Mouse (Mus musculus): ENCODE results near the gene Sspn. TPM values are rescaled to one million over a fixed set of nuclear protein-coding genes. Genes with fewer than 3 reads are reported as not detected.

Gene Sspn
- polyA plus RNA-seq, 1 experiment from 2014 or later = 19.1 TPM

DNA sequence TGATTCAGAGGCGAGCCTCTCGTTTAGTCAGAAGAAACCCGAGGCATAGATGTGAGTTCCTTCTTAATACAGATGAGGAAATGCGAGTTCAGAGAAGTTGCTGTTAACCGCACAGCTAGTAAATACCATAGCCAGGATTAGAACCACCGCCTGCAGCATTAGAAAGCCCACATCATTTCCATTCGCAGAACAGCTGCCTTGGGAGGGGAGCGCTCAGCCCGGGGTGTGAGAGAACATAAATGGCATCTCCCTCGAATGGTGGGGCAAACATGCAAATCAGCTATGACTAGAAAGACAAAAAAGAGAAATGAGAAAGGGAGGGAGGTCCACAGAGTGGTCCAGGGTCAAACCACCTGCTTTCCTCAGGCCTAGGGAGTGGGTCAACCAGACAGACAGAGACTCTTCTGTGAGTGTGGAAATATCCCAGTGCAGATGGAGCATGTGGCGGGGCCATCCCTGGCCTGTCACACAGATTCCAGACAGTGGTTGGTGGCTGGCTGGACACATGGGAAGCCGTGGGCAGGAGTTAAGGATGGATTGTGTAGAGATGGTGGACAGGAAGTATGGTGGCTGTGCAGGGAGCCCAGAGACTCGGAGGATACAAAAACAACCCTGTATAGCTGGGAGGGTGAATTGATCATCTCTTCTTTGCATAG, 37.9 kb upstream of the Sspn start:
- DNase-seq (ENCODE audit: low spot score) (no peak), ATAC-seq (ENCODE audit: low read depth) (no peak)
- H3K27me3 ChIP-seq (replicated peaks; ENCODE audit: control insufficient read depth, insufficient read depth, low read length) = no peaks in the 10 kb centered on the region
- no peak overlapping the region for H3K27ac ChIP-seq (replicated peaks; ENCODE audit: low read depth, low read length)
- H3K4me3 ChIP-seq (ENCODE audit: low read depth, low read length) = no peak overlapping the region
- H3K9me3 ChIP-seq (ENCODE audit: control insufficient read depth, low read length) = no peaks in the 10 kb centered on the region
- no peak overlapping the region for H3K4me2 ChIP-seq (ENCODE audit: low read depth, low read length)
- no peaks in the 10 kb centered on the region for H3K36me3 ChIP-seq (ENCODE audit: control insufficient read depth, insufficient read depth, low read length)
- H3K9ac ChIP-seq (ENCODE audit: low read depth, low read length) = no peak overlapping the region
- no peaks in the 10 kb centered on the region for H3K4me1 ChIP-seq (ENCODE audit: control insufficient read depth, insufficient read depth, low read length)
- 78% methylated on average over 13 of the region's 13 CpGs for WGBS

DNA sequence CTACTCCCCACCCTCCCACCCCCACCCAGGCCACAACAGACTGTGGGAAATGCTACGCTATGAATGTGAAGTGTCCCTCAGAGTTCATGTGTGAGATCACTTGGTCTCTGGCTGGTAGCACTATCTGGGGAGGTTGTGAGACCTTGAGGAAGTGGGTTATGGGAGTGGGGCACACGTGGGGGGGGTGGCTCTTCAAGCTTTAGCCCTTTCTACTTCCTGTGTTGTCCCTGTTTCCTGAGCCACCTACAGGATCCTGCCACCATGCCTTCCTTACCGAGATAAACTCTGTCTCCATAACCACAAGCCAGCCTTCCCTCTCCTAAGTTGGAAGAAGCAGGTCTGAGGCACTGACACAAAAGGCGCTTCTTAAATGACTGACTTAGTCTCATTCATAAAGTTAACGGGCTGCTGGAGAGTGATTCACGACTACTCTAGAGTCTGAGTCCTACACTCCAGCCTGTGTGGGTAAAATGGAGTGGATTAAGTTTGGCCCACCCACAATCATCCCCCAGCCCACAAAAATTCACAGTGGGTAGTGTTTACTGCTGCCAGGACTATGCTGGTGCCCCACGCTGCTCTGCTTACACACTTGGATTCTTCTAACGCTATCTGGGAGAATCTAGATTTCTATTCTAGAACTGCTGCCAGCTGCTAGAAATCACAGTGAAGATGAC, 36.6 kb upstream of the Sspn start:
- DNase-seq (ENCODE audit: low spot score) = no peak
- H3K4me2 ChIP-seq (ENCODE audit: low read depth, low read length) = no peak overlapping the region
- H3K27me3 ChIP-seq (replicated peaks; ENCODE audit: control insufficient read depth, insufficient read depth, low read length) = no peaks in the 10 kb centered on the region
- no peaks in the 10 kb centered on the region for H3K4me1 ChIP-seq (ENCODE audit: control insufficient read depth, insufficient read depth, low read length)
- 71% methylated on average over 8 of the region's 8 CpGs for WGBS
- H3K36me3 ChIP-seq (ENCODE audit: control insufficient read depth, insufficient read depth, low read length) = no peaks in the 10 kb centered on the region
- H3K27ac ChIP-seq (replicated peaks; ENCODE audit: low read depth, low read length) = no peak overlapping the region
- H3K9ac ChIP-seq (ENCODE audit: low read depth, low read length) = no peak overlapping the region
- no peak overlapping the region for H3K4me3 ChIP-seq (ENCODE audit: low read depth, low read length)
- ATAC-seq (ENCODE audit: low read depth) = no peak
- no peaks in the 10 kb centered on the region for H3K9me3 ChIP-seq (ENCODE audit: control insufficient read depth, low read length)

DNA sequence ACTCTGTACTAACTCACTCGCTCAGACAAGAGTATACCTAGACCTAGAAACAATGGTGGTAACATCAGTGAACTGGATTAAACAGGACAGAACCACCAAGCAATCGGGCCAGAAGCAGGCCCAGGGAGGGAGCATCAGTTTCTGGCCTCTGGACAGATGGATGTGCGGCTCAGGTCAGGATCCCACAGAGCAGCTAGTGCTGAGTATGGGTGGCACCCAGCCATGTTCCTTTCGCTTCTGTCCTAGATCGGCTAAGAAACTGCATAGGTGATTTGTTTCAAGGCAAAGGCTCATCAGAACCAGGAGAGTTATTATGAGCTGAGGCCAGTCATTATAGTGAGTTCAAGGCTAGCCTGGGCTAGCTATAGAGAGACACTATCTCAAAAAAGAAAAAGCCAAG, 27.3 kb upstream of the Sspn start:
- no peak overlapping the region for H3K27ac ChIP-seq (replicated peaks; ENCODE audit: low read depth, low read length)
- H3K9ac ChIP-seq (ENCODE audit: low read depth, low read length) = no peak overlapping the region
- no peak for ATAC-seq (ENCODE audit: low read depth)
- DNase-seq (ENCODE audit: low spot score) = no peak
- H3K4me2 ChIP-seq (ENCODE audit: low read depth, low read length) = no peak overlapping the region
- no peaks in the 10 kb centered on the region for H3K9me3 ChIP-seq (ENCODE audit: control insufficient read depth, low read length)
- WGBS = 97% methylated on average over 5 of the region's 5 CpGs
- no peaks in the 10 kb centered on the region for H3K4me1 ChIP-seq (ENCODE audit: control insufficient read depth, insufficient read depth, low read length)
- no peaks in the 10 kb centered on the region for H3K36me3 ChIP-seq (ENCODE audit: control insufficient read depth, insufficient read depth, low read length)
- H3K4me3 ChIP-seq (ENCODE audit: low read depth, low read length) = no peak overlapping the region
- H3K27me3 ChIP-seq (replicated peaks; ENCODE audit: control insufficient read depth, insufficient read depth, low read length) = no peaks in the 10 kb centered on the region

DNA sequence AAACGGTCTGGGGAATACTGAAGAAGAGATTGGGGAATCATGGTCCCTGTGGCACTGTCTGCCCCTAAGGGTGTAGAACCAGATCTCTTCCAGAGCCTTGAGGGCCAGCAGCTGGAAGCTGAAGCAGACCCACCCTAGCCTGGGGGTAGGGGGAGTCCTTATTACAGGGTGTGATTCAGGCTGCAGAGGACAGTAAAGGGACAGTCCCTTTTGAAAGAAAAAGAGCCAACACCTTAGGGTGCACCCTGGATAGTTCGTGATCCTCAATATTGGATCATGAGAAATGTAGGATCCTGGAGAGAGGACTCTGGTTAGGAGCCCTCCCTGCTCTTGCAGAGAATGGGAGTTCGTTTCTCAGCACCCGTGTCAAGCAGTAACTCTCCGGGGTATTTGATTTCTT, 26.8 kb upstream of the Sspn start:
- no peak overlapping the region for H3K9ac ChIP-seq (ENCODE audit: low read depth, low read length)
- H3K36me3 ChIP-seq (ENCODE audit: control insufficient read depth, insufficient read depth, low read length) = no peaks in the 10 kb centered on the region
- ATAC-seq (ENCODE audit: low read depth) (no peak), DNase-seq (ENCODE audit: low spot score) (no peak)
- H3K27ac ChIP-seq (replicated peaks; ENCODE audit: low read depth, low read length) = no peak overlapping the region
- no peak overlapping the region for H3K4me3 ChIP-seq (ENCODE audit: low read depth, low read length)
- H3K9me3 ChIP-seq (ENCODE audit: control insufficient read depth, low read length) = no peaks in the 10 kb centered on the region
- no peaks in the 10 kb centered on the region for H3K4me1 ChIP-seq (ENCODE audit: control insufficient read depth, insufficient read depth, low read length)
- H3K4me2 ChIP-seq (ENCODE audit: low read depth, low read length) = no peak overlapping the region
- no peaks in the 10 kb centered on the region for H3K27me3 ChIP-seq (replicated peaks; ENCODE audit: control insufficient read depth, insufficient read depth, low read length)
- 68% methylated on average over 5 of the region's 5 CpGs for WGBS

DNA sequence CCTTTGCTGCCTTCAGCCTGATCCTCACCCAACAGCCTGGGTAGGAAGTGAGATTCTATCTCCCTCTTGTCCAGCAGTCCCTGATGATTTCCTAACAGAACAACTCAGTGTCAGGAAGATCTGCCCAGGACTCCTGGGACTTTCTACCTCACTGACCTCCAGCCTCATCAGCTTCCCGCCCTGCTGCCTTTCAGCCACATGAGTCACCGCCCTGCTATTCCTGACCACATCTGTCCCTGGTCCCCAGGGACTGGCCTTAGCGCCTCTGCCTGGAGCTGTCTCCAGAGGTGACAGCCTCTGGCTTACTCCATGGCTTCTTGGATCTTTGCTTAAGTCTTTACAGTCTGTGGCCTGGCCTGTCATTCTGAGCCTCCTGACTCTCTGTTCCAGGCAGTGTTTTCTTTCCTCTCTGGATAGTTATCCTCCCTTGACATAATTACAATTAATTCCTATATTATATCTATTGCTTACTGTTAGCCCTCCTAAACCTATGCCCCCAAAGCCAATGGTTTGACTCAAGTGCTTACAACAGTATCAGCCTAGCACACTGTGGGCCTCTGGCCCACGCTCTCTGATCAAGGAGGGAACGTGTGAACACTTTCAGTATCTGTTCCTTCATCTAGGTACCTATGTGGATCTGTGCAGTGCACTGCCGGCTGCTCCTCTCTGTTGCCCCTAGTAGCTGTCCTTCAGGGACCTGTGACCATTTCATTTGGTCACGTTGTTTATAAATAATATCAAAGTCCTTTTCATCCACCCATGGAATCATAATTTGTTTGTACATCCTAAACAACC, 25.1 kb upstream of the Sspn start:
- no peaks in the 10 kb centered on the region for H3K4me1 ChIP-seq (ENCODE audit: control insufficient read depth, insufficient read depth, low read length)
- no peaks in the 10 kb centered on the region for H3K9me3 ChIP-seq (ENCODE audit: control insufficient read depth, low read length)
- no peak overlapping the region for H3K27ac ChIP-seq (replicated peaks; ENCODE audit: low read depth, low read length)
- no peaks in the 10 kb centered on the region for H3K27me3 ChIP-seq (replicated peaks; ENCODE audit: control insufficient read depth, insufficient read depth, low read length)
- H3K36me3 ChIP-seq (ENCODE audit: control insufficient read depth, insufficient read depth, low read length) = no peaks in the 10 kb centered on the region
- no peak overlapping the region for H3K9ac ChIP-seq (ENCODE audit: low read depth, low read length)
- ATAC-seq (ENCODE audit: low read depth) (no peak), DNase-seq (ENCODE audit: low spot score) (no peak)
- 70% methylated on average over 7 of the region's 7 CpGs for WGBS
- H3K4me2 ChIP-seq (ENCODE audit: low read depth, low read length) = no peak overlapping the region
- no peak overlapping the region for H3K4me3 ChIP-seq (ENCODE audit: low read depth, low read length)

DNA sequence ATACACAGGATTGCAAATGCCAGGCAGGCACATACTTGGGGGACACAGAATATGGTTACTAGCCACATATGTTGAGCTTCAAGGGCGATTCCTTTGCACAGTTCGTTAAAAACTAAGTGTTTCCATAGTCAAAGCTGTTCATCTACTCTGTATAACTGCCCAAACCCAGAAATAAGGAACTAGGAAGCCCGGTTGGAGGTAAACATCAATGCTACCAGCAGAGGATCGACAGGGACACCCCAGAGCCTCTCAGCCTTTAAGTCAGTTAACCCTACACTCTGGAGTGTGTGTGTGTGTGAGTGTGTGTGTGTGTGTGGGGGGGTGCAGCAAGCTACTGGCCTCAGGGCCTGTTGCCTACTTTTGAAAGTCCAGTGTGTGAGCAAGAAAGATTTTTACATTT, 21.5 kb upstream of the Sspn start:
- WGBS = 56% methylated on average over 4 of the region's 4 CpGs
- no peak overlapping the region for H3K4me2 ChIP-seq (ENCODE audit: low read depth, low read length)
- H3K27me3 ChIP-seq (replicated peaks; ENCODE audit: control insufficient read depth, insufficient read depth, low read length) = no peaks in the 10 kb centered on the region
- no peaks in the 10 kb centered on the region for H3K4me1 ChIP-seq (ENCODE audit: control insufficient read depth, insufficient read depth, low read length)
- no peak overlapping the region for H3K27ac ChIP-seq (replicated peaks; ENCODE audit: low read depth, low read length)
- ATAC-seq (ENCODE audit: low read depth) (no peak), DNase-seq (ENCODE audit: low spot score) (no peak)
- H3K9me3 ChIP-seq (ENCODE audit: control insufficient read depth, low read length) = no peaks in the 10 kb centered on the region
- no peaks in the 10 kb centered on the region for H3K36me3 ChIP-seq (ENCODE audit: control insufficient read depth, insufficient read depth, low read length)
- no peak overlapping the region for H3K9ac ChIP-seq (ENCODE audit: low read depth, low read length)
- H3K4me3 ChIP-seq (ENCODE audit: low read depth, low read length) = no peak overlapping the region

DNA sequence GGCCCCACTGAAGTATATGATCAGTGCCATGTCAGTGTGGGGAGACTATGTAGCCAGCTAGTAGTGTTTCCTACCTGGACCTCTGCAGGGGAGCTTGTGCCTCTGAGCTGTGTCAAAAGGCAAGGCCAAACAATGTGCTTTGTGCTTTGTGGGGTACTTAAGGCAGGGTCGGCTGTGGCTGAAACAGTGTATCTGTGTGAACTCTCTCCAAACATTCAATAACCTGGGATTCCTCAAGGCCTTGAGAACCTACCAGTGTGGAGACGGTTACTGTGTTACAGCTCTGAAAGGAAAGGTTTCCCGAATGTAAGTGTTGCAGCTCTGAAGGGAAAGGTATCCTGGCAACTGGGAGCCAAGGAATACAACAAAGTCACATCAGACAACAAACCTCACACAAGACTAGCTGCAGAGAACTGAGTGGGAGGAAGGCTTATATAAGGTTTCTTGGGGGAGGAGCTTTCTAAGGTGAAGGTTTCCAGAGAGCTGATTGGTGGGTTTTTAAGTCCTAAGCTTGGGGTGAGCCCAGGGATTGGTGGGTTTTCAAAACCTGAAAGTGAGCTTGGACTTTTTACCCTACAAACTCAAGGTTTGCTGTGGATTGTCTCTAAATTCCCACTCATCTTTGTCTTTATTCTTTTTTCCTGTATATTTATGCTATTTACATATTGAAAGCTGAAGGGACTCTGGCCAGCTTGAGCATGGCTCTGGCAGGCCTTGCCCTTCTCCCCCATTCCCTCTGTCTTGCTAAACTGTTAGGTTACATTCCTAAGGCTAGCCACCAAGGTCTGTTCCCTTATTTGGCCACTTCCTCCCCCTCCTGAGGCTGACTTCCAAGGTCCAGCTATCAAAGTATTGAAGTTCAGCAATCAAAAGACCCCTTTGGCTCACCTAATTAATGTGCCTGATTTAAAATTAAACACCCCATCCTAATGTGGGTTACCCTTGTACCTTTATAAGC, 20.7 kb upstream of the Sspn start:
- no peaks in the 10 kb centered on the region for H3K36me3 ChIP-seq (ENCODE audit: control insufficient read depth, insufficient read depth, low read length)
- ATAC-seq (ENCODE audit: low read depth) (no peak), DNase-seq (ENCODE audit: low spot score) (no peak)
- no peaks in the 10 kb centered on the region for H3K9me3 ChIP-seq (ENCODE audit: control insufficient read depth, low read length)
- H3K9ac ChIP-seq (ENCODE audit: low read depth, low read length) = no peak overlapping the region
- WGBS = 66% methylated on average over 3 of the region's 3 CpGs
- no peak overlapping the region for H3K4me3 ChIP-seq (ENCODE audit: low read depth, low read length)
- H3K4me1 ChIP-seq (ENCODE audit: control insufficient read depth, insufficient read depth, low read length) = no peaks in the 10 kb centered on the region
- H3K27me3 ChIP-seq (replicated peaks; ENCODE audit: control insufficient read depth, insufficient read depth, low read length) = no peaks in the 10 kb centered on the region
- no peak overlapping the region for H3K4me2 ChIP-seq (ENCODE audit: low read depth, low read length)
- H3K27ac ChIP-seq (replicated peaks; ENCODE audit: low read depth, low read length) = no peak overlapping the region

DNA sequence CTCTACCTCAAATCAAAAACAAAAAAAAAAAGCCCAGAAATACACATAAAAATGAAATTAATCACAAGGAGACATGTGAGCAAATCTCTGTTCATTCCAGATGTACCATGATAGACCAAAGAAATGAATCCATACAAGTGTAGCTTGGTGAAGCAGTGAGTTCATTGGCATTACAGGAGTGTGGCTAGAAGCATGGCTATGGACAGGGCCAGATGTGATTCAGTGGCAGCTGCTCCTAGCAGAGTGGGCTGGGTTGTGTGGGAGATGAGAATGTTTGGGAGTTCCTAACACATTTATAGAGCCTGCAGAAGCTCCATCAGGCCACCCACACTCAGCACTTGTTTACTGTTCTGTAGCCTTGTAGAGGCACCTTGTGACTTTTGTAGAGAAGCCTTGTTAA, 19.2 kb upstream of the Sspn start:
- Histone ChIP-seq H3K4me1 (ENCODE audit: control insufficient read depth, insufficient read depth, low read length) (no peaks in the 10 kb centered on the region), H3K9me3 (ENCODE audit: control insufficient read depth, low read length) (no peaks in the 10 kb centered on the region), H3K27me3 (replicated peaks; ENCODE audit: control insufficient read depth, insufficient read depth, low read length) (no peaks in the 10 kb centered on the region), H3K4me2 (ENCODE audit: low read depth, low read length) (no peak overlapping the region), H3K27ac (replicated peaks; ENCODE audit: low read depth, low read length) (no peak overlapping the region), H3K36me3 (ENCODE audit: control insufficient read depth, insufficient read depth, low read length) (no peaks in the 10 kb centered on the region), H3K9ac (ENCODE audit: low read depth, low read length) (no peak overlapping the region), H3K4me3 (ENCODE audit: low read depth, low read length) (no peak overlapping the region)
- no peak for DNase-seq (ENCODE audit: low spot score)
- ATAC-seq (ENCODE audit: low read depth) = no peak
